Mouse (Mus musculus) gastrocnemius, adult 2 months (tissue): Measurements from ENCODE around the gene Slc2a10. TPM values are rescaled to one million over a fixed set of nuclear protein-coding genes. Genes with fewer than 3 reads are reported as not detected.
A peak's percentile ranks its signal among the peaks of the same experiment; 100 is the strongest.

ENCODE experiments used
- DNase-seq: peaks from one replicate; pipeline ENCODE4 v3.0.0; 2022
- H3K27ac ChIP-seq: fragments of 200-600 bp; 2 replicates; pipeline ENCODE4 v1.8.1; 2022; ENCODE audit warnings: mild to moderate bottlenecking
- H3K4me3 ChIP-seq: fragments of 200-600 bp; 2 replicates; pipeline ENCODE4 v1.8.1; 2022; ENCODE audit warnings: mild to moderate bottlenecking, moderate library complexity
- CTCF ChIP-seq: fragments of 200-600 bp; IDR thresholded peaks from 2 replicates; pipeline ENCODE4 v1.8.1; 2022; ENCODE audit warnings: antibody characterized with exemption, mild to moderate bottlenecking, moderate library complexity
- intact Hi-C: fragments of 180-260 bp; cut with DNase I; formaldehyde crosslinking; loops from one replicate; pipeline ENCODE4 v1.15.1; 2025
- total RNA-seq, 2 experiments: library from RNA; stranded (reverse); gene quantifications; 2 replicates each; pipeline ENCODE4 v1.2.3; 2021

The Slc2a10 gene
- total RNA-seq, 2 experiments from 2014 or later = 0.89 to 1.6 TPM

- TF ChIP-seq CTCF = no peak
- H3K4me3 ChIP-seq = no peak overlapping the region
- no peak for DNase-seq
- no peak overlapping the region for H3K27ac ChIP-seq
- intact Hi-C loops = no loop called here
Observed at GRCm38 (mm10) chr2:165512426-165512825, 8.8 kb downstream of the Slc2a10 start.

GRCm38 (mm10) chr2:165512870-165513600, 9.4 kb downstream of the Slc2a10 start:
- no peak for TF ChIP-seq CTCF
- Histone ChIP-seq H3K4me3 (no peak overlapping the region), H3K27ac (no peak overlapping the region)
- intact Hi-C loops = no loop called here
- DNase-seq = no peak

- intact Hi-C loops = no loop called here
- Histone ChIP-seq H3K27ac (no peak overlapping the region), H3K4me3 (no peak overlapping the region)
- no peak for TF ChIP-seq CTCF
- no peak for DNase-seq
Observed at GRCm38 (mm10) chr2:165515178-165515728, 11.7 kb downstream of the Slc2a10 start.

GRCm38 (mm10) chr2:165525609-165526008, 22.0 kb downstream of the Slc2a10 start:
- Histone ChIP-seq H3K27ac (no peak overlapping the region), H3K4me3 (no peak overlapping the region)
- intact Hi-C loops = no loop called here
- TF ChIP-seq CTCF = peak; percentile 46
- no peak for DNase-seq

- DNase-seq = peak; percentile 68
- TF ChIP-seq CTCF = no peak; the same call in 1 of the 2 replicates
- Histone ChIP-seq H3K27ac (no peak overlapping the region), H3K4me3 (no peak overlapping the region)
- intact Hi-C loops = loop anchor here (2.0 kb wide), 1 partner anchor 222 kb away; no protein-coding TSS in a partner anchor
Observed at GRCm38 (mm10) chr2:165529106-165529505, 25.5 kb downstream of the Slc2a10 start.

GRCm38 (mm10) chr2:165533789-165534188, 30.2 kb downstream of the Slc2a10 start:
- DNase-seq = no peak
- intact Hi-C loops = no loop called here
- H3K4me3 ChIP-seq = no peak overlapping the region
- H3K27ac ChIP-seq = no peak overlapping the region
- TF ChIP-seq CTCF = no peak

- no peak for TF ChIP-seq CTCF
- intact Hi-C loops = no loop called here
- no peak for DNase-seq
- Histone ChIP-seq H3K27ac (no peak overlapping the region), H3K4me3 (no peak overlapping the region)
Observed at GRCm38 (mm10) chr2:165540975-165541374, 37.4 kb downstream of the Slc2a10 start.

- intact Hi-C loops = no loop called here
- Histone ChIP-seq H3K27ac (no peak overlapping the region), H3K4me3 (no peak overlapping the region)
- TF ChIP-seq CTCF = no peak
- no peak for DNase-seq
Observed at GRCm38 (mm10) chr2:165542939-165543669, 39.5 kb downstream of the Slc2a10 start.

GRCm38 (mm10) chr2:165543670-165544016, 40.1 kb downstream of the Slc2a10 start:
- H3K4me3 ChIP-seq = no peak overlapping the region

GRCm38 (mm10) chr2:165545687-165546086, 42.1 kb downstream of the Slc2a10 start:
- intact Hi-C loops = no loop called here
- no peak for TF ChIP-seq CTCF

More at GRCm38 (mm10) chr2:165543670-165544016, 40.1 kb downstream of the Slc2a10 start:
- TF ChIP-seq CTCF = no peak
- H3K27ac ChIP-seq = no peak overlapping the region
- intact Hi-C loops = no loop called here
- no peak for DNase-seq

GRCm38 (mm10) chr2:165546341-165546740, 42.8 kb downstream of the Slc2a10 start:
- intact Hi-C loops = no loop called here

More at GRCm38 (mm10) chr2:165545687-165546086, 42.1 kb downstream of the Slc2a10 start:
- no peak for DNase-seq
- no peak overlapping the region for H3K27ac ChIP-seq
- no peak overlapping the region for H3K4me3 ChIP-seq

GRCm38 (mm10) chr2:165547410-165547809, 43.8 kb downstream of the Slc2a10 start:
- no peak overlapping the region for H3K27ac ChIP-seq
- intact Hi-C loops = no loop called here
- TF ChIP-seq CTCF = no peak
- H3K4me3 ChIP-seq = no peak overlapping the region
- DNase-seq = peak; percentile 57

More at GRCm38 (mm10) chr2:165546341-165546740, 42.8 kb downstream of the Slc2a10 start:
- no peak overlapping the region for H3K27ac ChIP-seq
- no peak for DNase-seq
- no peak overlapping the region for H3K4me3 ChIP-seq
- no peak for TF ChIP-seq CTCF

- TF ChIP-seq CTCF = no peak
- H3K27ac ChIP-seq = no peak overlapping the region
- no peak for DNase-seq
- intact Hi-C loops = no loop called here
- H3K4me3 ChIP-seq = no peak overlapping the region
Observed at GRCm38 (mm10) chr2:165548627-165549026, 45.0 kb downstream of the Slc2a10 start.
